Mouse (Mus musculus): ENCODE results near the gene Il10rb.

GRCm38 (mm10) chr16:91418531-91418930 is 12.6 kb downstream of the Il10rb start:
- TF ChIP-seq CTCF (IDR thresholded peaks at IDR 0.05; ENCODE audit: control insufficient read depth, insufficient read depth, insufficient read length) (no peak), MYOG (IDR thresholded peaks at IDR 0.05; ENCODE audit: control insufficient read depth, extremely low read depth, insufficient read length) (no peak)

All from C2C12 (cell line).